Mouse (Mus musculus): Measurements from ENCODE around the gene Cldn14. TPM values are rescaled to one million over a fixed set of nuclear protein-coding genes. Genes with fewer than 3 reads are reported as not detected.

Gene Cldn14
- total RNA-seq, 2 experiments from 2014 or later, result 0.20 TPM; not detected in 1

GRCm38 (mm10) chr16:93960495-93960894 lies 48.1 kb downstream of the Cldn14 start:
- no peak for DNase-seq
- intact Hi-C loops (cut with DNase I), result no loop called here

GRCm38 (mm10) chr16:93957402-93957801 lies 51.2 kb downstream of the Cldn14 start:
- DNase-seq, result no peak
- intact Hi-C loops (cut with DNase I), result no loop called here

DNA sequence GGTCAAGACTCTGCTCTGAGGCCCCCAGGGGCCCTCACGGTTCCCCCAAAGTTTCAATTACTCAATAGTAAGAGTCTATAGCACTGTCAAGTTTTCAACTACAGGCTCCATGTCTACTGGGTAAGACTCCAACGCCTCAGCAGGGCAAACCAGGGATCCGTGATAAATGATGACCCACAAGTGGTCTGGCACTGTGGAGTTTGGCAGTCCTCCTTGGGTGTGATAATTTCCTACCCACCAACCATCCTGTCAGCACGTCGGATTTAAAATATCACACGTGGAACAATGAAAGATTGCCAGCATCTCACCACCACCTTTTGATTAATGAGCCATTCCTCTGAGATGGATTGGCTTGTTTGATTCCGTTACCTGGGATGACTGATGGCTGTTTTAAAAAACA lies 51.7 kb downstream of the Cldn14 start:
- intact Hi-C loops (cut with DNase I), result no loop called here

DNA sequence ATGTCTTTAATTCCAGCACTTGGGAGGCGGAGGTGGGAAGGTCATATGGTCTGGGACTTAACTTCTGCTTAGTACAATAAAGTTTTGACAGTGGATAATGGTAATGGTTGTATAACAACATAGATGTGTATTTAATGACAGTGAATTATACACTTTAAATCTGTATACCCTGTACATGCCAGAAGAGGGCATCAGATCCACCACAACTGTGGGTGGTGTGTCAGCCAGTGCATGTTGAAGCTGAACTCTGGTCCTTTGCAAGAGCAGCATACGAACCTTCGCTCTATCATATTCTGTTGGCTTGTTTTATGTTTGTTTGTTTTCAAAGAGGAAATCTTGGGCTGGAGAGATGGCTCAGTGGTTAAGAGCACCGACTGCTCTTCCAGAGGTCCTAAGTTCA lies 61.2 kb downstream of the Cldn14 start:
- intact Hi-C loops (cut with DNase I), result no loop called here
- no peak for DNase-seq

More for the DNA sequence above, 51.7 kb downstream of the Cldn14 start:
- no peak for DNase-seq

DNA sequence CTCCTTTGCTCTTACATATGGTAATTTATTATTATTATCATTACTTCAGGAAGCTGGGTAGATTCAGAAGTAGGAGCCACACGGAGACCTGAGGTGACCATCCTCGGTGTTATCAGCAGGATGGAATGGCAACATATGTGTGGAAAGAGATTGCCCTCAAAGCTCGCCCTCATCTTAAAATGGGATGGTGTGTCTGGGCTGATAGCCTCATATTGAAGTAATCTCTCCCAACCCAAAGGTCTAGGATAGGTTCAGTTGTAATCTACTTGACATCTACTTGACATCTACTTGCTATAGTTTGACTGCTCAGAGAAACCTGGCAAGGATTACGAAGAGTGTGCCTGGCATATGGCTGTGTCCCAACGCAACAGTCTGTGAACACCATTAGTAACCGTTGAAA lies 64.3 kb downstream of the Cldn14 start:
- intact Hi-C loops (cut with DNase I), result no loop called here
- DNase-seq, result no peak

DNA sequence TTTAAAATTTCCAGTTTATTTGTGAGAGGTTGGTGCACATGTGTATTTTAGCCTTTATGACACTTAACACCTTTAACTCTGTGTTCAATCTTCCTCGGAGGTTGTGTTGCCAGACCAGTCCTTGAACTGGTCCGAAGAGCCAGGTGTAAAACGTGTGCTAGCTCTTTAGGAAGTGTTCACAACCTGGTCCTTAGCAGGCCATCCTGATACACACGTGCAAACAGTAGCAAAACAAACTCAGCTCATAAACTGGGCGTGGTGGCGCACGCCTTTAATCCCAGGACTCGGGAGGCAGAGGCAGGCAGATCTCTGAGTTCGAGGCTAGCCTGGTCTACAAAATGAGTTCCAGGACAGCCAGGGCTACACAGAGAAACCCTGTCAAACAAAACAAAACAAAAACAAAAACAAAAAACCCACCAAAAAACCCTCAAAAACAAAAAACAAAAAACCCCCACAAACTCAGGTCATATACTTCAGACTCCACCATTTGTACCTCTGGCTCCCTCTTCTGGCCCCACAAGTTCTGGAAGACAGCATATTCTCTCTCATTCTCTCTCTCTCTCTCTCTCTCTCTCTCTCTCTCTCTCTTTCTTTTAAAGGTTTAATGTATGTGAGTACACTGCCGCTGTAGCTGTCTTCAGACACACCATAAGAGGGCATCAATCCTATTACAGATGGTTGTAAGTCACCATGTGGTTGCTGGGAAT lies 65.7 kb downstream of the Cldn14 start:
- intact Hi-C loops (cut with DNase I), result no loop called here
- no peak for DNase-seq

- DNase-seq, result no peak
- intact Hi-C loops (cut with DNase I), result no loop called here
Measured at GRCm38 (mm10) chr16:93941781-93942567, 66.7 kb downstream of the Cldn14 start.

GRCm38 (mm10) chr16:93939961-93940360 lies 68.7 kb downstream of the Cldn14 start:
- no peak for DNase-seq
- intact Hi-C loops (cut with DNase I), result loop anchor here (5.0 kb wide), 2 partner anchors 37 to 317 kb away; no protein-coding TSS in a partner anchor

- peak; percentile 48 to 57 for DNase-seq
- intact Hi-C loops (cut with DNase I), result loop anchor here (5.0 kb wide), 2 partner anchors 39 to 319 kb away; no protein-coding TSS in a partner anchor
Measured at GRCm38 (mm10) chr16:93938400-93938846, 70.2 kb downstream of the Cldn14 start.

GRCm38 (mm10) chr16:93935009-93935408 lies 73.6 kb downstream of the Cldn14 start:
- no peak for DNase-seq
- intact Hi-C loops (cut with DNase I), result loop anchor here (5.0 kb wide), 2 partner anchors 42 to 322 kb away; no protein-coding TSS in a partner anchor

DNA sequence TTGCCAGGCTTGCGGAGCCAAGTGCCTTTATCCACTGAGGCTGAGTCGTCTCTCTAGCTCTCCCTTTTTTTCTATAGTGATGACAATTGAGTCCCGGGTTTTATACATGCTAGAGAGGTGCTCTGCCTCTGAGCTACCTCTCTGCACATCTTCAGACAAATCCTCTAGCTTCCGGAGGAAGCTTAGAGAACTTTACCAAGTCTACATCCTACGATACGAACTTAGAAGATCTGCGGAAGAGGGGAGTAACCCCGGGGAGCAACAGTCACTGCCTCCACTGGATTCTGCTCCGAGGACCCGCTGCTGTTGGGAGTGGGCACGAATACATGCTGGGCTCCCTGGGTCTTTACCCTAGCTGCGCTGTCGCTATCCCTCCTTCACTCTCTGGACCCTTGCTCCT lies 74.0 kb downstream of the Cldn14 start:
- intact Hi-C loops (cut with DNase I), result no loop called here
- DNase-seq, result no peak

DNA sequence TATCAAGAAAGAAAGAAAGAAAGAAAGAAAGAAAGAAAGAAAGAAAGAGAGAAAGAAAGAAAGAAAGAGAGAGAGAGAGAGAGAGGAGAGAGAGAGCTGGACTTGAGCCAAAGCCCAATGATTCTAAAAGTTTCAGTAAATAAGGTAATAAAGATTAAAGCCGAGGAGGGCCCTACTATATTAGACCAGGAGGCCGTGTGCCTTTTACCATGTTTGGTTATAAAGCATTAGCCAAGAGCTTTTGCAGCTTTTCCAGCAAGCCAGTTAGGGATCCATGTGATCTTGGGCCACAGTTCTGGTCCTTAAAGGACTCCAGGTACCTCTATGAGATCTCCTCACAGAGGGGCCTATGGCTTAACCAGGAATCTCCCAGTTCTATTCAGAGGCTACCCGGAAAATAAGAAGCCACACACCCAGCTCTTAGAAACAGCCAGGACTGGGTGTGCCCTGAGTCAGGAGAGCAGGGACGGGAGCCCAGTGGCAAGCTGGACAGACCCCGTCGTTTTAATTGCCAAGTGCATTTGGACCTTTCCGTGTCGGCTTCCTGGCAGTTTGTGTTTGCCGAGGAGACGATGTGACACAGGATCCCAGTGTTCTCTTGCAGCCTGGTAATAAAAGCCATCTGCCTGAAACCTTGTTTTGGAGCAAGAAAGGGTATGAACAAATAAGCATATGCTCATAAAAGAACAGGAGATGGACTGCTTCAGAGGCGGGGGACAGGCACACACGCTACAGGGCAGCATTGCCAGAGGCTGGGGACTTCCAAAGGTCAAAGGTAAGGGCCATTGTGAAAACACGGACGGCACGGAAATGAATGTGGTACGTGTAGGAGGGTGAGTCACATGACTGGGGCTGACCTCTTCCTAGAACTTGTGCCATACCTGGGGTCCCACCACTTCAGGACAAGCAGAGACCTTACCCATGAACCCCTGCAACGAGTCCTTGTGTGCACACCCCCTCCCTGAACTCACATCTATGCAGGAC lies 76.2 kb downstream of the Cldn14 start:
- DNase-seq, result no peak
- intact Hi-C loops (cut with DNase I), result no loop called here

GRCm38 (mm10) chr16:93929370-93930032 lies 79.1 kb downstream of the Cldn14 start:
- no peak for DNase-seq
- intact Hi-C loops (cut with DNase I), result no loop called here

GRCm38 (mm10) chr16:93925684-93926247 lies 82.9 kb downstream of the Cldn14 start:
- DNase-seq, result no peak
- intact Hi-C loops (cut with DNase I), result no loop called here

- DNase-seq, result no peak
- intact Hi-C loops (cut with DNase I), result no loop called here
Measured at GRCm38 (mm10) chr16:93923788-93924187, 84.8 kb downstream of the Cldn14 start.

GRCm38 (mm10) chr16:93922835-93923389 lies 85.7 kb downstream of the Cldn14 start:
- intact Hi-C loops (cut with DNase I), result no loop called here
- DNase-seq, result no peak

- intact Hi-C loops (cut with DNase I), result no loop called here
- DNase-seq, result no peak
Measured at GRCm38 (mm10) chr16:93920673-93921072, 88.0 kb downstream of the Cldn14 start.

DNA sequence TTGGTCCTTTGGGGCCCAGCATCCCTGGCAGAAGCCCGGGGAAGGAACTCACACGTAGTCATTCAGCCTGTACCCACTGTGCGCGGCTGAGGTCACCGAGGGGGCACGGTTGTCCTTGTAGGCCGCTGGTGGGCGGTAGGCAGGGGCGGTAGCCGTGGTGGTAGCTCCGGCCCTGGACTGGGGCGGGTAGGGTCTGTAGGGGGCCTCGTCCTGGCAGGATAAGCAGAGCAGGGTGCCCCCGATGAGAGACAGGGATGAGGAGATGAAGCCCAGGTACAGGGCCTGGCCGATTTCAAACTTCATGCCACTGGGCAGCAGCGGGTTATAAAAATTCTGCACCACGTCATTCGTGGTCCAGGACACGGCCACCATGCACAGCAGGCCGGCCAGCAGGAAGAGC lies 89.4 kb downstream of the Cldn14 start:
- no peak for DNase-seq
- intact Hi-C loops (cut with DNase I), result loop anchor here (5.0 kb wide), 1 partner anchor 58 kb away; no protein-coding TSS in a partner anchor

GRCm38 (mm10) chr16:93918679-93919060 lies 90.0 kb downstream of the Cldn14 start:
- DNase-seq, result no peak

More at GRCm38 (mm10) chr16:93918679-93919060, 90.0 kb downstream of the Cldn14 start:
- intact Hi-C loops (cut with DNase I), result loop anchor here (5.0 kb wide), 1 partner anchor 59 kb away; no protein-coding TSS in a partner anchor

All from gastrocnemius, postnatal 36 days (tissue).